Mouse (Mus musculus) kidney, postnatal 36 days (tissue): ENCODE measurements around the gene Pip5k1b.
A peak's percentile ranks its signal among the peaks of the same experiment; 100 is the strongest.

ENCODE experiments used
- DNase-seq, 2 experiments: peaks; one replicate each; pipeline ENCODE4 v3.0.0; 2021 to 2022; ENCODE audit warnings: mixed read lengths in 2 of 2

Gene Pip5k1b

GRCm38 (mm10) chr19:24469216-24469615 is 86.5 kb downstream of the Pip5k1b start:
- no peak for DNase-seq

DNA sequence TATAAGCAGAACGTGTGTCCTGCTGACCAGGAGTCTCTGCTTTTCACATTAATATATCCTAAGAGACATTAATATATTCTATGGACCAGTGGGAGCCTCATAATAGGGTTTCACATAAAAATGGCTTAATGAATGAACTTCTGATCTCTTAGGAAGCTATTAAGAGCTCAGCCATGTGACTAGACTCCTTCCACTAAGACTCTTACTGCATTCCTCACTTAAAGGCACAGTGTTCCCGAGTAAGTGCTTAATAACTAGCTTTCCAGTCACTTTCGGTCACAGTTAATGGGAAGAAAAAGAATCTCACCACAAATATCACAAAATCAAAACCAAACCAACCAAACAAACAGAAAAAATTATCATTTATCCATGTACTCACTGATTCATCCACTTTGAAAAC is 87.1 kb downstream of the Pip5k1b start:
- DNase-seq = peak in 1 of 2 experiments; percentile 20

DNA sequence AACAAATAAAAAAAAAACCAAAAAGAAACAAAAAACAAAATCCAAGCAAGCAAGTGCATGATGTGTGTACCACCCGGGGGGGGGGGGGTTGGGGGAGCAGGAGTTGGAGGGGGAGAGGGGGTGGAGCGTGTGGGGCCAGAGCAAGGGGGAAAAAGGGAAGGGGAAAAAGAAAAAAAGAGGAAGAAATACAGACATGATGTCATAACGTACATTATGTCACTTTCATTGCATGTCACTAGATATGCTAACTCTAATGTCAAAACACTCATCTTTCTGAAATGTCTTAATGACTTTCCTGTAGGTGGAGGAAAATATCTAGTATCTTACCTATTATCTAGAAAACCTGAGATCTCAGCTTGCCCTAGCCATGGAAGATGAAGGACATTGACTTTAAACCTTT is 92.7 kb downstream of the Pip5k1b start:
- DNase-seq = no peak

GRCm38 (mm10) chr19:24456591-24457231 is 99.0 kb downstream of the Pip5k1b start:
- no peak for DNase-seq

- no peak for DNase-seq
These were observed 100.3 kb downstream of the Pip5k1b start for GRCm38 (mm10) chr19:24455249-24455960.

- DNase-seq = no peak
These were observed 101.2 kb downstream of the Pip5k1b start for GRCm38 (mm10) chr19:24454451-24454850.

DNA sequence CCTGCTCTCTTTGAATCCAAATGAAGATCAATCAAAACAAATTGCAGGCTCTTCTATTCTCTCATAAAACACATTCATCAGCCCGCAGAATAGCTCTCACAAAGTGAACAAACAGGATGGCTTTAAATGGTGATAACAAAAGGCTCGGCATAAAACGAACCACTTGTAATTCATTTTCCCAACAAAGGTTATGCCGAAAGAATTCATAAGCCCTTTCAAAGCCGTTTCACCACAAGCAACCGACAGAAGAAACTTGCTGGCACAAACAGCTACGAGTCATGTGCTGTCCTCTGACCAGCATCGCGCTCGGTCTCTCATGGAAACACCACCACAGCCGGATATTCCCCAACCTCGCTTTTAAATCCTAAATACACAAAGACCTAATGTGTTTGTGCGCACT is 102.3 kb downstream of the Pip5k1b start:
- no peak for DNase-seq

GRCm38 (mm10) chr19:24452441-24452898 is 103.2 kb downstream of the Pip5k1b start:
- DNase-seq = no peak

DNA sequence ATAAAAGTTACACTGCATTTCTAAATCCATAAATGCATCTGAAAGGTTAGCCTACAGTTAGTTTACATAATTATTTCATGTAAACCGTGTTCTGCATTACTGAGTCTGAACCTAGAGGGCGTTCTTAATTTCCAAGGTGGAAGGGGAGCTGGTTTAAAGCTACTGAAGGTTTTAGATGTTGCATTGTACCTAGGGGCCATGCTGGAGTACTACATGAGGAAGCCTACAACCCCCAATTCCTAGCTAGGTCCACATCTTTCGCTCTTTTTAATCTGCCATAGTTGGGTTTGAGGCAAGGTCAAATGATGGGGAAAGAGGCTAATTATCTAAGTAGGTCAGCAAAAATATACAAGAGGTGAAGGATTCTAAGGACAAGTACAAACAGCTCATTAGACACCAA is 104.0 kb downstream of the Pip5k1b start:
- DNase-seq = no peak

- no peak for DNase-seq
These were observed 104.9 kb downstream of the Pip5k1b start for GRCm38 (mm10) chr19:24450740-24451139.

DNA sequence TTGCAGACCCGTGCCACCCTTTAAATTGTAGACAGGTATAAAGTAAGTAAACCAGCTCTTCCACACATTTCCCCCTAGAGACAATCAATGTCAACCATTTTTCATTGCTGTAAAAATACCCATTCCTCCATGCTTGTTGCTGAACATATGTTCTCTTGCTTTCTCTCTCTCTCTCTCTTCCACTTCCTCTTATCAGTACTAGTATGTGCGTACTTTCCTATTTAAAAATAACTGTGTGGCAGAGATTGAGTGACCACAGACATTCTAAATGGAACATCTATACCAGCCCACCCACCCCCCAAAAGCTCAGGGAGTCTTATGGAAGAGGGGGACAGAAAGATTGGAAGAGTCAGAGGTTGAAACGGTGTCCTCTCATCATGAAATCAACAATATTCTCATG is 111.3 kb downstream of the Pip5k1b start:
- DNase-seq = no peak

DNA sequence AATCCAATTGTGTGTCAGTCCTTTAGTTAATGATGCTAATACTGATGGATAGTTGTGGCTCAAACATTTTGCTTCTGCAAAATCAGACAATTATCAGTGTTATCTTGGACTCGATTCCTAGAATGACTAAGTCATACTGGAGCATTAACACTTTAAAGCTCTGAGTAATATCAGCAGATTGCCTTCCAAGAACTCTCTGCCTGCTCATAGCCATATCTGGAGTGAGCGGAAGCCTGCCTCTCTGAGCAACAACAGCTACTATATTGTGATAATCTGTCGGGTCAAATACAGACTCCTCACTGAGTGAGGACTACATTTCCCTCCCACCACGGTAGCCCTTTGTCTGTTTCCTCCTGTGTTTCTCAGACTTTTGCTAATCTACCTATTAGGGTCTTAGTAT is 116.0 kb downstream of the Pip5k1b start:
- no peak for DNase-seq

DNA sequence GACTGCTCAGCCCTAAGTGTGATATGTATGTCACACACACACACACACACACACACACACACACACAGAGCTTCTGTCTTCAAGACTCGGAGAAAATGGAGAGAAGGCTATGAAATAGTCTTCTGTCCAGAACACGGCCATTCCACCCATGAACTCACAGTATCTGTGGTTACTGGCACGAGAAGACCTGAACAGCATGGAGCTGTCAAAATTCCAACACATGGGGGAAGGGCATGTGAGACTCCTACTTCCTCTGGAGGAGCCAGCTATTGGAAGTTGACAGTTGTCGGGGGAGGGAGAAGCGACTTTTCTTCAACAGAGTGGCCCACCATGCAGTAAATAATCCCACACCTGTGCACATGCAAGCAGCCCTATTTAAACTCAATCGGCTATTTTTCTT is 121.4 kb downstream of the Pip5k1b start:
- no peak for DNase-seq

GRCm38 (mm10) chr19:24432447-24432846 is 123.2 kb downstream of the Pip5k1b start:
- DNase-seq = no peak

DNA sequence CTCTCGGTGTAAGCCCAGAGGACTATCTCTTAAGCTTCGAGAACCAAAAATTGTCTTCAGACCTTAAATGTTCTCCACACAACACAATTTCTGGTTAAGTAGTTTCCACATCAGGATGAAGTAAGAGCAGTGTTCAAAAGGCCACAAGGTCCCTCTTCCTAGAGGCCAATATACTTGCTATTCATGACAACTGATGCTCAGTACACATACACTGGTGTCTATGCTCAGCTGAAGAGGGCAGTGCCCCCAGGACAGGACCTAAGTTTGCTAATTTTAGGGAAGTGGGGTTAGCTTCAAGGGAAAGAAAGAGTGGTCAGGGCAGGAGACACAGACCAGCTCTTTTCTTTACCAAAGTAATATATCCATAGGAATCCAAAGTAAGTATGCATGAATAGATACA is 124.3 kb downstream of the Pip5k1b start:
- no peak for DNase-seq

DNA sequence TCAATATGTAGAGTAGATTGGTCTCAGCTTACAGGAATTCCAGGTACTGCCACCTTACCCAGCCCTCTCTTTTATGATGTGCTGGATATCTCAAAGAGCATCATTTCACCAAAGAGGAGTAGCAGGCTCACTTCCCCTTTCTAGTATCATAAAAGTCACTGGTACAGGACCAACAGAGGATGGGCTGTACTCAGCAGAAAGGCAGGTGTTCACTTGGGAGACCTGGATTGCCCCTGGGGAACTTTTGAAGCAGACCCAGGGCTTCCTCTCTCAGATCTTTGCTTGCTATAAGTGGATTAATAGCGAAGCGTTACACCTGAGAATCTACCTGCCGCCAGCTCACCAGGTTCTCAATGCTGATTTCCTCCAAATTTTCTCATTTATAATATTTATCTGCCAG is 127.7 kb downstream of the Pip5k1b start:
- no peak for DNase-seq

DNA sequence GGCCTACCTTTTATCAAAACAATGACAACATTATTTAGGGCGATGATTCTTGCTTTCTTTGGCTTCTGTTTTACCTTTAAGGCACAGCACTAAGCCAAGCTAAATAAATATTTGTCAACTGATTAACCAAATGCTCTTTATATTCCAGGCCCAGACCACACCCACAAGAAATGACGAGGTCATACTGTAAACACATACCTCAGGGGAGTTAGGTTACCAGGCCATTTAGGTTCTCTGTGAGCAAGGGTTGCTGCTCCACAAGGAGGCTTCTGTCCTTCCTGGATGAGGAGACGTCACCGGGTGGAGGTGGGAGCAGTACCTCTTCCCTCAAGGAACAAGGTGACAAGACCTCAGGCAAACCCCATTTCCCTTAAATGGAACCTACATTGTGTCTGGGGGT is 128.4 kb downstream of the Pip5k1b start:
- no peak for DNase-seq

- DNase-seq = peak; percentile 5 to 6
These were observed 128.9 kb downstream of the Pip5k1b start for GRCm38 (mm10) chr19:24426759-24427181.

GRCm38 (mm10) chr19:24418030-24418429 is 137.6 kb downstream of the Pip5k1b start:
- no peak for DNase-seq

GRCm38 (mm10) chr19:24417659-24418004 is 138.0 kb downstream of the Pip5k1b start:
- DNase-seq = no peak

DNA sequence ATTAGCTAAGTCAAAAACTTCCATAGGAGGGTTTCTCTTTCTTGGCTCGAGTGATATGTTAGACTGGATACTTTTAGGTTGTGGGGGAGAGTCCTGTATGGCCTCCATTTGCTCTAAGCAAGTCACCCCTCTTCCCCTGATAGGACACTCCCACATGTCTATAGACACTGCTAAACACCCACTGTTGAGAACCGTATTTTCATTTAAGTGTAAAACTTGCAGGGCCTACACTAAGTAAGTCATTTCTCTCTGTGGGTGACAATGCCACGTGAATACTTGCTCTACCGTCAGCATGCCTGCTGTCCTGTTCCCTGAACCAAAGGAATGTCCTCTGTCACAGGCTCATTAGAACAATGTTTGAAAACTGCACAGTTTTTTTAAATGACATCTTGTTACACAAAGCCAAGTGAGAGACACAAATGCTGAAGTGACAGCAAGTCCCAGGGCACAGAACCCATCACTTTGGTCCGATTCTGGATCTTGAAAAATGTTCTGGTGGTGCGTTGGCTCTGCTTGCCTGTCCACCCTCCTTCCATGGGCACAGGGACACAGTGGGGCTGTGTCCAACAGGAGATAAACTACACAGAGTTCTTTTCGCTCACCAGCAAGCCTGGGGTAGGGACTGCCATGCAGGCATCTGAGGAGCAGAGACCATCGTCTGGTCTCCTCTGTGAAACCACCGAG is 138.6 kb downstream of the Pip5k1b start:
- DNase-seq = no peak

DNA sequence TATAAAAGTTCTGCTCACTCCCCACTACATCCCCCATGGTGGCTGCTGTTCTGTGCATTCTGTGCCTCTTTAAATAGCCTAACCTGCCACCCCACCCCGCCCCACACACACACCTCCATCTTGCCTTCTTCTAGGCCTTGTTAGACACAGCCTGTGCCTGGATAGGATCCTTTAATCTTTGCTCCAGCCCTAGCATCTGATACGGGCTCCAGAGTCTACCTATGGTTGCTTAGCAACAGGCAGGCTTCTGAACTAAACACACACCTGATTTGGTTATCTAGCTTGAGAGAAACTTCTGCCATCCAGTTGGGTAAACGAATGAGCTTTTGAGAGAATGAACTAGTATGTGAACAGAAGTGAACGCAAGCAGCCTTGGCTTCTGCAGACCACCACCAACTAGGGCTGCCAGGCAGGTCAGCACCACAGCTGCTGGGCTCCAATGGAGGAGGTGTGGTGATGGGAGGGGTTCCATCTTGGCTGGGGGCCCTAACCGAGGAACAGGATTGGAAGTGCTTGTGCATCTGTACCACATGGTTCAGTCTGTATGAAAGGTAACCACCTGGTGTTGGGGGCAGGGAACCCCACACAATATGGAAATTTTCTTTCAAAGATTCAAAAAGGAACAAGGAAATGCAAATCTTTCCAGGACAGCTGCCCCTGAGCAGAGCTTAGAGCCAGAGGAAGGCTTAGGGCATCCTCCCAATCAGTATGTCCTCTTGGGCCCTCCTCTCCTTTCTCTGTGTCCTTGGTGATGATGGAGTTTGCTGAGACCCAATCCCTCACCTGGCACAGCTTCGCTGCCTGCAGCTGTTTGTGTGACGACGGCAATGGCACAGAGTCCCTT is 139.7 kb downstream of the Pip5k1b start:
- no peak for DNase-seq
